Mouse (Mus musculus): ENCODE data around the gene Zfp936.

- TF ChIP-seq POLR2A (IDR thresholded peaks at IDR 0.05; ENCODE audit: borderline replicate concordance, control insufficient read depth, low read depth, low read length), result no peak
- no peak for TF ChIP-seq CTCF (IDR thresholded peaks at IDR 0.05; ENCODE audit: control insufficient read depth, insufficient read depth, low read length)
These were observed 63.1 kb downstream of the Zfp936 start for GRCm38 (mm10) chr7:43177003-43177702.
